Mouse (Mus musculus): ENCODE results near the gene Sag. TPM values are rescaled to one million over a fixed set of nuclear protein-coding genes. Genes with fewer than 3 reads are reported as not detected.

Sag gene
- not detected for polyA plus RNA-seq (2014; fragmentation: Illumina TruSeq; extraction: RNeasy Lipid Tissue Mini Kit (QIAGEN cat#74804); ENCODE audit: low read depth, low replicate concordance)

DNA sequence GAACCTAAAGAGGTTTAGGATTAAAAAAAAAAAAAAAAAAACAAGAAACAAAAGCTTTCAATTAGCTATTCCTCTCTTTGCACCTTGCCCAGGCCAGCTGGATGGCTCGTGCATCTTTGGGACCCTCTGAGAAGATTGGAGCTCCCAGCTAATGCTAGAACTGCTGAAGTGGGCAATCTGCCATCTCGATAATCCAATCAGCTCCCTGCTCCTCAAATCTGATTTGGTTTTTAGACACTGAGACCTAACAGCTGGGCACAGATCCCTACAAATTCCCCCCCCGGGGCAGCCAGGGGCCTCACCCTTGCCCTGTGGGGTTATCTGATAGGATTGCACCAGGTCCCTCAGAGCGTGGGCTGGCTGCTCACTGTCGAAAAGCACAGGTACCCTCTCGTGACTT is at the start of gene Sag:
Gene Sag, plus strand, starts transcription at position 105 of the 400 bp plus-strand sequence.

GRCm38 (mm10) chr1:87755641-87756470 is 47.6 kb upstream of the Sag start, which contains the start of gene Atg16l1:
Gene Atg16l1, plus strand, starts transcription at chr1:87755870.

GRCm38 (mm10) chr1:87852892-87853600 is 49.6 kb downstream of the Sag start, which contains the start of gene Dgkd:
Gene Dgkd, plus strand, starts transcription at chr1:87853287.

Other genes with a start within 250 kb of the Sag start
- 2.2 TPM for gene Ngef, start 229.8 kb upstream of the Sag start, polyA plus RNA-seq (2014; fragmentation: Illumina TruSeq; extraction: RNeasy Lipid Tissue Mini Kit (QIAGEN cat#74804); ENCODE audit: low read depth, low replicate concordance)
- gene Inpp5d, start 183.4 kb upstream of the Sag start, polyA plus RNA-seq (2014; fragmentation: Illumina TruSeq; extraction: RNeasy Lipid Tissue Mini Kit (QIAGEN cat#74804); ENCODE audit: low read depth, low replicate concordance): 2.2 TPM
- gene Atg16l1, start 47.8 kb upstream of the Sag start, polyA plus RNA-seq (2014; fragmentation: Illumina TruSeq; extraction: RNeasy Lipid Tissue Mini Kit (QIAGEN cat#74804); ENCODE audit: low read depth, low replicate concordance): 13.3 TPM
- 11.4 TPM for gene Dgkd, start 49.6 kb downstream of the Sag start, polyA plus RNA-seq (2014; fragmentation: Illumina TruSeq; extraction: RNeasy Lipid Tissue Mini Kit (QIAGEN cat#74804); ENCODE audit: low read depth, low replicate concordance)
- 28.0 TPM for gene Usp40, start 204.9 kb downstream of the Sag start, polyA plus RNA-seq (2014; fragmentation: Illumina TruSeq; extraction: RNeasy Lipid Tissue Mini Kit (QIAGEN cat#74804); ENCODE audit: low read depth, low replicate concordance)

All from liver, adult 10 weeks (tissue).